Mouse (Mus musculus): ENCODE data around the gene Cyth2. TPM values are rescaled to one million over a fixed set of nuclear protein-coding genes. Genes with fewer than 3 reads are reported as not detected.

Cyth2 gene
- polyA plus RNA-seq, 1 experiment from 2014 or later: 109 TPM

- 56% methylated on average over 7 of the region's 7 CpGs for WGBS
- TF ChIP-seq CTCF (IDR thresholded peaks at IDR 0.05; ENCODE audit: low read depth): no peak
- H3K4me1 ChIP-seq (ENCODE audit: insufficient read depth): 0 out of 2 replicates have a peak, but pooled peaks cover 5% of the 10 kb centered on the region
- H3K27ac ChIP-seq (ENCODE audit: low read depth): no peak overlapping the region
- no peaks in the 10 kb centered on the region; the same call in 1 of the 2 replicates for H3K9me3 ChIP-seq (ENCODE audit: low read depth, low read length)
- no peak for DNase-seq
- H3K27me3 ChIP-seq (ENCODE audit: insufficient read depth, low read length): peaks cover 4% of the 10 kb centered on the region; the same call in 1 of the 2 replicates
- H3K4me2 ChIP-seq: no peak overlapping the region
- no peak overlapping the region for H3K9ac ChIP-seq
- no peak overlapping the region for H3K4me3 ChIP-seq (ENCODE audit: low read depth, low read length)
- no peaks in the 10 kb centered on the region for H3K36me3 ChIP-seq (ENCODE audit: insufficient read depth)
- no peak for ATAC-seq (ENCODE audit: insufficient read depth)
Measured at GRCm38 (mm10) chr7:45775237-45775636, 39.1 kb downstream of the Cyth2 start.

GRCm38 (mm10) chr7:45771101-45771500, 43.3 kb downstream of the Cyth2 start:
- Histone ChIP-seq H3K4me1 (ENCODE audit: insufficient read depth) (no peaks in the 10 kb centered on the region), H3K27me3 (ENCODE audit: insufficient read depth, low read length) (no peaks in the 10 kb centered on the region), H3K36me3 (ENCODE audit: insufficient read depth) (no peaks in the 10 kb centered on the region), H3K9me3 (ENCODE audit: low read depth, low read length) (no peaks in the 10 kb centered on the region; the same call in 1 of the 2 replicates), H3K27ac (ENCODE audit: low read depth) (no peak overlapping the region; the same call in 1 of the 2 replicates), H3K4me3 (ENCODE audit: low read depth, low read length) (no peak overlapping the region), H3K9ac (no peak overlapping the region), H3K4me2 (no peak overlapping the region)
- DNase-seq (no peak), ATAC-seq (ENCODE audit: insufficient read depth) (no peak)
- no peak for TF ChIP-seq CTCF (IDR thresholded peaks at IDR 0.05; ENCODE audit: low read depth)
- whole genome bisulfite sequencing: 67% methylated on average over 4 of the region's 4 CpGs

GRCm38 (mm10) chr7:45770427-45771082, 43.8 kb downstream of the Cyth2 start:
- H3K9ac ChIP-seq: no peak overlapping the region
- H3K4me1 ChIP-seq (ENCODE audit: insufficient read depth): no peaks in the 10 kb centered on the region
- no peaks in the 10 kb centered on the region; the same call in 1 of the 2 replicates for H3K9me3 ChIP-seq (ENCODE audit: low read depth, low read length)
- no peak overlapping the region for H3K4me3 ChIP-seq (ENCODE audit: low read depth, low read length)
- DNase-seq (no peak), ATAC-seq (ENCODE audit: insufficient read depth) (no peak)
- 54% methylated on average over 8 of the region's 8 CpGs for WGBS
- H3K27me3 ChIP-seq (ENCODE audit: insufficient read depth, low read length): no peaks in the 10 kb centered on the region
- no peak overlapping the region for H3K4me2 ChIP-seq
- H3K36me3 ChIP-seq (ENCODE audit: insufficient read depth): no peaks in the 10 kb centered on the region
- TF ChIP-seq CTCF (IDR thresholded peaks at IDR 0.05; ENCODE audit: low read depth): no peak
- H3K27ac ChIP-seq (ENCODE audit: low read depth): no peak overlapping the region; the same call in 1 of the 2 replicates

DNA sequence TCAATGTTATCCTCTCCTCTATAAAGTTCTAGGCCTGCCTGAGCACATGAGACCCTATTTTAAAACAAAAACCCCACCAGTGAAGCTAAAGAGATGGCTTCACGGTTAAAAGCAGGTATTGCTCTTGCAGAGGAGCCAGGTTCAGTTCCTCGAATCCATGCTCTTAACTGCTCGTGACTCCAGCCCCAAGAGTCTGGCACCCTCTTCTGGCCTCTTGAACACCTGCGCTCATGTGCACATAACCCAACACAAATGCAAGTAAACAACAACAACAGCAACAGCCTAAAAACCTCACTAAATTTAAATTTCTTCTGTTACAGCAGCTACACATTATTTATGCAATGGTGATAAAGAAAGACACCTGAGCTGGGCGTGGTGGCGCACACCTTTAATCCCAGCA, 46.9 kb downstream of the Cyth2 start:
- 89% methylated on average over 6 of the region's 6 CpGs for WGBS

DNA sequence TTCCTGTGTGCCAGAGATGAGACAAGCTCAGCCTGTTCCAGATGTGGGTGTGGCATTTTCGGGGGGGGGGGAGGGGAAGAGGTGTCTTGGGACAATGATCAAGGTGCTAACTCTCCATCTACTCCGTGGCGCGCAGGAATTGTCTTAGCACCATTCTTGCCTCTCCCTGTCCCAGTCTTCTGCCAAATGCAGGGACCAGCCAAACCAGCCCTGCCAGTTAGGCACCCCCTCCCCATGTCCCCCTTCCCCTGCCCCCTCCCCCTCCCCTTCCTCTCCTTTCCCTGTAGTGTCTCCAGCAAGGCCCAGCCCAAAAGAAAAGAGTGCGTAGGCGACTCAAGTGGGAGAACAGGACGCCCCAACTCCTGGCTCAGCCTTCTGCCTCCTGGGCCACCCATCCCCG, 47.6 kb downstream of the Cyth2 start:
- peak; percentile 26 for DNase-seq
- WGBS: 31% methylated on average over 8 of the region's 8 CpGs
- Histone ChIP-seq H3K4me2 (peak overlapping the region; percentile 8; the same call in 1 of the 2 replicates), H3K9me3 (ENCODE audit: low read depth, low read length) (no peaks in the 10 kb centered on the region), H3K27me3 (ENCODE audit: insufficient read depth, low read length) (no peaks in the 10 kb centered on the region), H3K4me1 (ENCODE audit: insufficient read depth) (no peaks in the 10 kb centered on the region), H3K4me3 (ENCODE audit: low read depth, low read length) (no peak overlapping the region), H3K9ac (no peak overlapping the region), H3K27ac (ENCODE audit: low read depth) (peak overlapping the region; percentile 21; the same call in 1 of the 2 replicates), H3K36me3 (ENCODE audit: insufficient read depth) (no peaks in the 10 kb centered on the region)
- peak; percentile 41; the same call in 1 of the 2 replicates for ATAC-seq (ENCODE audit: insufficient read depth)
- no peak for TF ChIP-seq CTCF (IDR thresholded peaks at IDR 0.05; ENCODE audit: low read depth)

More for the DNA sequence above, 46.9 kb downstream of the Cyth2 start:
- Histone ChIP-seq H3K9me3 (ENCODE audit: low read depth, low read length) (no peaks in the 10 kb centered on the region), H3K27ac (ENCODE audit: low read depth) (0 out of 2 replicates have a peak overlapping the region, but pooled peaks have one; percentile 21), H3K36me3 (ENCODE audit: insufficient read depth) (no peaks in the 10 kb centered on the region), H3K4me2 (no peak overlapping the region), H3K9ac (no peak overlapping the region), H3K27me3 (ENCODE audit: insufficient read depth, low read length) (no peaks in the 10 kb centered on the region), H3K4me1 (ENCODE audit: insufficient read depth) (no peaks in the 10 kb centered on the region), H3K4me3 (ENCODE audit: low read depth, low read length) (no peak overlapping the region)
- TF ChIP-seq CTCF (IDR thresholded peaks at IDR 0.05; ENCODE audit: low read depth): 0 out of 2 replicates have a peak, but pooled peaks have one; percentile 15
- no peak for ATAC-seq (ENCODE audit: insufficient read depth)
- no peak for DNase-seq

DNA sequence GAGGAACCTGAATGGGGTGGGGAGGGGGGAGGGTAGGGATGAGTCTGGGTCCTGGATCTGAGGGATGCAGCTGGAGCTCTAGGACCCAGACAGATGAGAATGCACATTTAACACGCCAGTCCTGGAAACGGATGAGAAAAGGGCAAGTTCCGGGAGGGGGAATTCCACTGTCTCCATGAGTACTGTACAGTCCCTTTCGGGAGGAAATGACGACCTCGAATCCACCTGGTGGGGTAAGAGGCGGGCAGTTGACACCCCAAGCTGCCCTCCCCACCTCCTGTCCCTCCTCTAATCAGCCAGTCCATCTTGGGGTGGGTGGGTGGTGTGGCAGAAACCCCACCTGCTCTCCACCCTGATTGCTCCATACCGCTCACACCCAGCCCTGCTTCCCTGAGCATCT, 48.4 kb downstream of the Cyth2 start:
- no peak overlapping the region for H3K4me3 ChIP-seq (ENCODE audit: low read depth, low read length)
- TF ChIP-seq CTCF (IDR thresholded peaks at IDR 0.05; ENCODE audit: low read depth): no peak
- no peaks in the 10 kb centered on the region for H3K9me3 ChIP-seq (ENCODE audit: low read depth, low read length)
- WGBS: 49% methylated on average over 8 of the region's 8 CpGs
- H3K36me3 ChIP-seq (ENCODE audit: insufficient read depth): no peaks in the 10 kb centered on the region
- no peak overlapping the region for H3K4me2 ChIP-seq
- no peaks in the 10 kb centered on the region for H3K27me3 ChIP-seq (ENCODE audit: insufficient read depth, low read length)
- DNase-seq: no peak
- 0 out of 2 replicates have a peak, but pooled peaks have one; percentile 17 for ATAC-seq (ENCODE audit: insufficient read depth)
- H3K27ac ChIP-seq (ENCODE audit: low read depth): no peak overlapping the region
- H3K9ac ChIP-seq: no peak overlapping the region
- no peaks in the 10 kb centered on the region for H3K4me1 ChIP-seq (ENCODE audit: insufficient read depth)

DNA sequence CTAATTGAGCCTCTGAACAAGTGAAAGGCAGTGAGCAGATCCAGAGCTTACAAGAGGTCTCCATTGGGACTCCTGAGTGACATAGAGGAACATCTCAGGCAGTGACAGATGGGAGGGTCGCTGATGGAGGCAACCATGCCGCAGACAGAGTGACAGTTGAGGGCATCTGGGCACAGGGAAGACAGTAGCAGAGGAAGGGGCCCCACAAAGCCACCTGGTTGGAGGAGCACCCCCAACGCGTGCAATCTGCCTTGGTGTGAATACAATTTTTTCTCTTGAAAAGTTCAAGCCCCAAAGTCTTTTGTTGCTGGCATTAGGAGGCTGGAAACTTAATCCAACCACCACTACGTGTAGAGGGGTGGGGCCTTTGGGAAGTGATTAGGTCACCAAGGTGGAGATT, 54.2 kb downstream of the Cyth2 start:
- DNase-seq: no peak
- ATAC-seq (ENCODE audit: insufficient read depth): no peak
- Histone ChIP-seq H3K27ac (ENCODE audit: low read depth) (no peak overlapping the region), H3K4me3 (ENCODE audit: low read depth, low read length) (no peak overlapping the region), H3K9ac (no peak overlapping the region), H3K27me3 (ENCODE audit: insufficient read depth, low read length) (peaks cover 18% of the 10 kb centered on the region), H3K4me1 (ENCODE audit: insufficient read depth) (no peaks in the 10 kb centered on the region), H3K9me3 (ENCODE audit: low read depth, low read length) (no peaks in the 10 kb centered on the region), H3K4me2 (no peak overlapping the region), H3K36me3 (ENCODE audit: insufficient read depth) (no peaks in the 10 kb centered on the region)
- WGBS: 61% methylated on average over 5 of the region's 5 CpGs
- TF ChIP-seq CTCF (IDR thresholded peaks at IDR 0.05; ENCODE audit: low read depth): no peak
